Mouse (Mus musculus) lung, embryonic 14.5 days (tissue): ENCODE results near the gene Scp2d1. TPM values are rescaled to one million over a fixed set of nuclear protein-coding genes. Genes with fewer than 3 reads are reported as not detected.

Experiments
- ATAC-seq: fragments of 200-750 bp; cut with Nextera tagmentation; 2 replicates; pipeline ENCODE4 v1.8.0; 2017; ENCODE audit warnings: mild to moderate bottlenecking, moderate TSS enrichment, moderate library complexity; ENCODE audit not compliant: insufficient read depth
- DNase-seq: peaks from one replicate; pipeline ENCODE4 v3.0.0-alpha.2; 2015
- H3K27ac ChIP-seq: fragments of 300-500 bp; sonication (generic); 2 replicates; pipeline ENCODE4 v1.5.1; 2014; ENCODE audit warnings: low read depth, mild to moderate bottlenecking, moderate library complexity
- H3K27me3 ChIP-seq: fragments of 300-500 bp; sonication (generic); 2 replicates; pipeline ENCODE4 v1.6.1; 2014; ENCODE audit warnings: low read length, control low read depth; ENCODE audit not compliant: insufficient read depth
- H3K36me3 ChIP-seq: fragments of 300-500 bp; sonication (generic); 2 replicates; pipeline ENCODE4 v1.6.1; 2014; ENCODE audit warnings: control low read depth; ENCODE audit not compliant: insufficient read depth
- H3K4me1 ChIP-seq: fragments of 300-500 bp; sonication (generic); 2 replicates; pipeline ENCODE4 v1.6.1; 2014; ENCODE audit warnings: antibody characterized with exemption, control low read depth; ENCODE audit not compliant: insufficient read depth
- H3K4me2 ChIP-seq: fragments of 300-500 bp; sonication (generic); 2 replicates; pipeline ENCODE4 v1.6.1; 2014; ENCODE audit warnings: mild to moderate bottlenecking
- H3K4me3 ChIP-seq: fragments of 300-500 bp; sonication (generic); 2 replicates; pipeline ENCODE4 v1.5.1; 2014; ENCODE audit warnings: low read depth, low read length
- H3K9ac ChIP-seq: fragments of 300-500 bp; sonication (generic); 2 replicates; pipeline ENCODE4 v1.6.1; 2014
- H3K9me3 ChIP-seq: fragments of 300-500 bp; sonication (generic); 2 replicates; pipeline ENCODE4 v1.6.1; 2016; ENCODE audit warnings: low read depth, low read length, control low read depth
- CTCF ChIP-seq: IDR thresholded peaks from 2 replicates; pipeline ENCODE4 v1.5.1; 2016; ENCODE audit warnings: antibody characterized with exemption, low read depth
- WGBS: fragments of 180-500 bp; shearing (Covaris S2); extraction: QIAGEN DNeasy Blood & Tissue Kit; methylation state at CpG from one replicate; pipeline ENCODE4 v1.1.7; 2014; 5-methylcytosine and 5-hydroxymethylcytosine counted together
- polyA plus RNA-seq: library from polyadenylated mRNA; unstranded; fragments of >200 nt; fragmentation: Nextera tagmentation; extraction: Ambion mirVana; gene quantifications from 2 replicates; pipeline ENCODE4 v1.2.1, GENCODE M21; 2014

The Scp2d1 gene
- polyA plus RNA-seq, 1 experiment from 2014 or later: not detected

DNA sequence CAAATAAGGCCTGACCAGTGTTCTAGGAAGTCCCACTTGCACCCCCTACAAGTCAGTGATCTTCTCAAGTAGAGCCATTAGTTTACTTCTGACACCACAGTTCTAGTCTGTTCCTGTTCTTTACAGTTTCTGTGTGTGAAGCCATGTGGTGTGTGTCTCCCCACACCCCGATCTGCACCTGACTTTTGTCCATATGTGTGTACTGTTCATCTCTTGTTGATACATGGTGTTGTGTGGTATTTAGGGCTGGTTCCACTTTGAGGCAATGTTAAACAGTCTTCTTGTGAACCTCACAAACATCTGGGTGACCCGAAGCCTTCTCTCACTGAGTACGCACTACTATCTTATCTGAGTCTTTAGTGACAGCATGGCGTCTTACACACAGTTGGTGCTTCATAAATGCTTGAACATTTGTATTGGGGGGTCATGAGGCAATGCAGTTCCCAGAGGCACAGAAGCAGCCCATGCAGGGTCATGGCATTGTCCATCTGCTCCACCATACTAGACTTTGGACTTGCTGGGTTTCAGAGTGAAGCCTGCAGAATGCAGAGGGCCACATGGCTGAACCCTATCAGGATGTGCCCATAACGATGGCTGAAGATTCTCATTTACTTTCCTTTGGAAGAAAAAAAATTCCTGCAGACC is 13.3 kb downstream of the Scp2d1 start:
- DNase-seq: peak; percentile 2
- WGBS: 63% methylated on average over 5 of the region's 5 CpGs

DNA sequence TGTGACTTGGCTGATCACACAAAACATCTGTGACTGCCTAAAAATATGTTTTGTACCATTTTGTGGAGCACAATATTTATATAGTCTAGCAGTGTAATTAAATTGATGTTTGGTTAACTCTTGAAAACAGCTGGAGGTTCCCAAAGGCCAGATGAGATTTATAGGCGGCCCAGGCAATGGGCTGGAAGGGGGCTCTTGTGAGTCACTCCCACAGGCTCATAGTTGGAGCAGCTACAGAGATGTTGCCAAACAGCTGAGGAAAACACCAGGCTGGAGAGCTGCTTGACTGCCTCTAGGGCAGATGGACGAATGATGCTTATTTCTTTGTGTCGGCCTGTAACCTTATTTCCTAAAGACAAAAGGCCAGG is 13.8 kb downstream of the Scp2d1 start:
- no peak overlapping the region for H3K9ac ChIP-seq
- no peaks in the 10 kb centered on the region for H3K4me1 ChIP-seq
- 50% methylated on average over 3 of the region's 3 CpGs for WGBS
- H3K36me3 ChIP-seq: no peaks in the 10 kb centered on the region
- no peak overlapping the region for H3K4me2 ChIP-seq
- no peak overlapping the region for H3K27ac ChIP-seq
- no peak overlapping the region for H3K4me3 ChIP-seq
- ATAC-seq: peak; percentile 93
- TF ChIP-seq CTCF: no peak
- no peaks in the 10 kb centered on the region for H3K9me3 ChIP-seq
- peak; percentile 67 for DNase-seq
- H3K27me3 ChIP-seq: no peaks in the 10 kb centered on the region

More for the DNA sequence above, 13.3 kb downstream of the Scp2d1 start:
- Histone ChIP-seq H3K4me3 (no peak overlapping the region), H3K4me2 (no peak overlapping the region), H3K27me3 (no peaks in the 10 kb centered on the region), H3K9ac (no peak overlapping the region), H3K4me1 (no peaks in the 10 kb centered on the region), H3K9me3 (no peaks in the 10 kb centered on the region), H3K36me3 (no peaks in the 10 kb centered on the region), H3K27ac (no peak overlapping the region)
- ATAC-seq: peak; percentile 80
- no peak for TF ChIP-seq CTCF

DNA sequence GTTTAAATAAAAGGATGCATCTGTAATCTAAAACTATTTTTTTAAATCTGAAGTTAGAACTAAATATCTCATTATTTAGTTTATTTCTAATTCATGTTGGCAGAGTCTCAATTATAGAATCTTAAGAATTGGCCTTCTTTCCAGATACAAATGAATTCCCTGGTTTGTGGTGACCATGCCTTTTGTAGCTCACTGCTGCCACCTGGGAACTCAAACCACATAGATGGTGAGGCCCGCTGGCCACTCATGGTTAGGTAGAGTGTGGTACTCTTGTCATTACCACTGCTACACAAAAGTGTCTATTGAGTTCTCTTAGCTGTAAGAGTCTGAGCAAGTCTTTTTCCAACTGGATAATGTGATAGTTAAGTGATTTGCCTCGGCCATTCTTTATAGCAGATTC is 45.4 kb downstream of the Scp2d1 start:
- 74% methylated on average over 2 of the region's 2 CpGs for WGBS
- ATAC-seq: no peak
- H3K4me1 ChIP-seq: no peaks in the 10 kb centered on the region
- H3K36me3 ChIP-seq: no peaks in the 10 kb centered on the region
- no peak overlapping the region for H3K4me2 ChIP-seq
- DNase-seq: peak; percentile 47
- peak; percentile 40 for TF ChIP-seq CTCF
- no peaks in the 10 kb centered on the region for H3K9me3 ChIP-seq
- H3K4me3 ChIP-seq: no peak overlapping the region
- H3K27ac ChIP-seq: no peak overlapping the region
- no peaks in the 10 kb centered on the region for H3K27me3 ChIP-seq
- no peak overlapping the region for H3K9ac ChIP-seq

Other genes with a start within 250 kb of the Scp2d1 start
- gene Smim26, start 229.6 kb upstream of the Scp2d1 start, polyA plus RNA-seq: 29.0 and 34.5 TPM in 2 replicates
- 35.0 and 39.9 TPM in 2 replicates for gene Dtd1, start 223.8 kb upstream of the Scp2d1 start, polyA plus RNA-seq